Mouse (Mus musculus) midbrain, embryonic 15.5 days (tissue): ENCODE measurements around the gene Sycp3. TPM values are rescaled to one million over a fixed set of nuclear protein-coding genes. Genes with fewer than 3 reads are reported as not detected.
A peak's percentile ranks its signal among the peaks of the same experiment; 100 is the strongest.
"Not testable (repeated sequence)": the region's sequence is repeated elsewhere in the genome, so short reads cannot be mapped to it uniquely, and the experiment has no call there.

Experiments used
- ATAC-seq: fragments of 200-750 bp; cut with Nextera tagmentation; replicated peaks from 2 replicates; pipeline ENCODE4 v1.8.0; 2017; ENCODE audit warnings: moderate TSS enrichment
- H3K27ac ChIP-seq: fragments of 300-500 bp; sonication (generic); 2 replicates; pipeline ENCODE4 v1.5.1; 2015; ENCODE audit warnings: mild to moderate bottlenecking, inconsistent platforms
- H3K27me3 ChIP-seq: fragments of 300-500 bp; sonication (generic); replicated peaks from 2 replicates; pipeline ENCODE4 v1.6.1; 2015; ENCODE audit warnings: inconsistent platforms
- H3K36me3 ChIP-seq: fragments of 300-500 bp; sonication (generic); replicated peaks from 2 replicates; pipeline ENCODE4 v1.6.1; 2015; ENCODE audit warnings: inconsistent platforms
- H3K4me1 ChIP-seq: fragments of 300-500 bp; sonication (generic); 2 replicates; pipeline ENCODE4 v1.6.1; 2015; ENCODE audit warnings: inconsistent platforms
- H3K4me2 ChIP-seq: fragments of 300-500 bp; sonication (generic); 2 replicates; pipeline ENCODE4 v1.6.1; 2015; ENCODE audit warnings: inconsistent platforms, mild to moderate bottlenecking, moderate library complexity
- H3K4me3 ChIP-seq: fragments of 300-500 bp; sonication (generic); 2 replicates; pipeline ENCODE4 v1.5.1; 2015; ENCODE audit warnings: mild to moderate bottlenecking, inconsistent platforms
- H3K9ac ChIP-seq: fragments of 300-500 bp; sonication (generic); 2 replicates; pipeline ENCODE4 v1.6.1; 2015; ENCODE audit warnings: mild to moderate bottlenecking, inconsistent platforms
- H3K9me3 ChIP-seq: fragments of 300-500 bp; sonication (generic); 2 replicates; pipeline ENCODE4 v1.6.1; 2016; ENCODE audit warnings: inconsistent platforms
- WGBS: fragments of 180-500 bp; shearing (Covaris S2); methylation state at CpG from one replicate; pipeline ENCODE4 v1.1.7; 2015; ENCODE audit warnings: mixed read lengths; 5-methylcytosine and 5-hydroxymethylcytosine counted together
- polyA plus RNA-seq: library from polyadenylated mRNA; unstranded; fragments of >200 nt; fragmentation: Nextera tagmentation; extraction: Ambion mirVana; gene quantifications from 2 replicates; pipeline ENCODE4 v1.2.1, GENCODE M21; 2015

Gene Sycp3
- polyA plus RNA-seq, 1 experiment from 2014 or later, result 0.75 TPM

DNA sequence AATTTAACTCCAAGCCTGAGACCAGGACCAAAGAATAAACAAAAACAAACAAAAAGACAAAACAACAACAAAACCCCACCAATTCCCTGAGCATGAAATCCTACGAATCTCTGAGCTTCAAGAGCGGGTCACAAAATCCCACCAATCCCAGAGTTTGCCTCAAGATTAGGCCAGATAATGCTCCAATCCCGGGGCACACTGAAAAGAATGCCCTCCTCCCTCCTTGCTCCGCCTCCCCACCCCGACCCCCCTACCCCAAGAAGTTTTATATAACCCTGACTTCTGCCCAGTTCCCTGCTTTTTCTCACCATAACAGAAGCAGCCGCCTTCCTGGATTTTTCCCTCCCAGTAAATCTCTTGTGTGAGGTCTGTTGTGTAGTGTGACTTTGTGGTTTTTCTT lies 1.6 kb upstream of the Sycp3 start:
- no peak overlapping the region for H3K27ac ChIP-seq
- H3K4me1 ChIP-seq, result no peaks in the 10 kb centered on the region
- H3K36me3 ChIP-seq, result no peaks in the 10 kb centered on the region
- H3K27me3 ChIP-seq, result no peaks in the 10 kb centered on the region
- no peaks in the 10 kb centered on the region for H3K9me3 ChIP-seq
- 37% methylated on average over 6 of the region's 6 CpGs for WGBS
- no peak overlapping the region for H3K9ac ChIP-seq
- H3K4me3 ChIP-seq, result no peak overlapping the region
- no peak overlapping the region for H3K4me2 ChIP-seq
- no peak for ATAC-seq

- Histone ChIP-seq H3K36me3 (no peaks in the 10 kb centered on the region), H3K27me3 (no peaks in the 10 kb centered on the region), H3K9me3 (no peaks in the 10 kb centered on the region), H3K4me2 (no peak overlapping the region), H3K27ac (no peak overlapping the region), H3K4me1 (no peaks in the 10 kb centered on the region), H3K4me3 (no peak overlapping the region), H3K9ac (no peak overlapping the region)
- 69% methylated on average over 18 of the region's 18 CpGs for WGBS
- no peak for ATAC-seq
These were observed 902 bp downstream of the Sycp3 start for GRCm38 (mm10) chr10:88460122-88460820.

DNA sequence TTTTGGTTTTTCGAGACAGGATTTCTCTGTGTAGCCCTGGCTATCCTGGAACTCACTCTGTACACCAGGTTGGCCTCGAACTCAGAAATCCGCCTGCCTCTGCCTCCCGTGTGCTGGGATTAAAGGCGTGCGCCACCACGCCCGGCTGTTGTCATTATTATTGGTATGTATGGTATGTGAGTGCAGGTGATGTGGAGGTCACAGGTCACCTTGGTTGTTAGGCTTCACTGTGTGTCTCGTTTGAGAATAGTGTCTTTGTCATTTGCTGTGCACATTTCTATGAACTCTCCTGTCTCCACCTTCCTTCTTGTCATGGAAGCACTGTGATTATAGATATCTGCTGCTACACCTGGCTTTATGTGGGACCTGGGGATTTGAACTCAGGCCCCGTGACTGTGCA lies 23.5 kb downstream of the Sycp3 start:
- not testable (repeated sequence) for H3K4me3 ChIP-seq, H3K9me3 ChIP-seq, H3K36me3 ChIP-seq, ATAC-seq, H3K9ac ChIP-seq, H3K27ac ChIP-seq, H3K4me1 ChIP-seq, H3K4me2 ChIP-seq, H3K27me3 ChIP-seq
- WGBS, result 91% methylated on average over 10 of the region's 10 CpGs

DNA sequence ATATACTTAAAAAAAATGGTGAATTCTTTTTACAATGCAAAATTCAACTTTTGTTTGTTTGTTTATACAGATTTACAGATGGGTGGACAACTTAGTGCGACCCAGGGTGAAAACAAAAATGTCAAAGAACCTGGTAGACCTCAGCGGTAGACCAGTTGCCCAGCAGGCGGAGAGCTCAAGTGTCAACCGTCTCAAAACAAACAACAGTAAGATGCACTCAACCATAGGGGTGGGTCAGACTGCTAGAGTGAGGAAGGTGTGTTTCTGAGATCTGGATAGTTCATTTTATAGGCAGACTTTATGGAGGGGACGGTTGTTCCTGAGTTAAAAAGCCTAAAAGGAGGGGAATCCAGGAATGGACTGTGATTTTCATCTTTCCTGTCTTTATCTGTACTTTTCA lies 29.3 kb downstream of the Sycp3 start:
- WGBS, result 91% methylated on average over 5 of the region's 5 CpGs
- no peak overlapping the region for H3K4me2 ChIP-seq
- no peak overlapping the region for H3K4me3 ChIP-seq
- H3K9me3 ChIP-seq, result no peaks in the 10 kb centered on the region
- no peaks in the 10 kb centered on the region for H3K27me3 ChIP-seq
- ATAC-seq, result no peak
- no peak overlapping the region for H3K9ac ChIP-seq
- H3K27ac ChIP-seq, result no peak overlapping the region
- H3K4me1 ChIP-seq, result no peaks in the 10 kb centered on the region
- 0 out of 2 replicates have a peak, but pooled peaks cover 3% of the 10 kb centered on the region for H3K36me3 ChIP-seq

GRCm38 (mm10) chr10:88491632-88492031 lies 32.3 kb downstream of the Sycp3 start:
- H3K4me1 ChIP-seq, result no peaks in the 10 kb centered on the region
- WGBS, result 58% methylated on average over 7 of the region's 7 CpGs
- H3K4me3 ChIP-seq, result no peak overlapping the region
- H3K27ac ChIP-seq, result no peak overlapping the region
- no peaks in the 10 kb centered on the region for H3K36me3 ChIP-seq
- H3K9me3 ChIP-seq, result no peaks in the 10 kb centered on the region
- no peak for ATAC-seq
- H3K9ac ChIP-seq, result no peak overlapping the region
- no peaks in the 10 kb centered on the region for H3K27me3 ChIP-seq
- no peak overlapping the region for H3K4me2 ChIP-seq

- H3K4me1 ChIP-seq, result no peaks in the 10 kb centered on the region
- no peak overlapping the region for H3K4me2 ChIP-seq
- no peak overlapping the region for H3K4me3 ChIP-seq
- H3K36me3 ChIP-seq, result no peaks in the 10 kb centered on the region
- H3K9me3 ChIP-seq, result no peaks in the 10 kb centered on the region
- H3K27me3 ChIP-seq, result no peaks in the 10 kb centered on the region
- no peak for ATAC-seq
- H3K9ac ChIP-seq, result no peak overlapping the region
- 56% methylated on average over 8 of the region's 8 CpGs for WGBS
- no peak overlapping the region for H3K27ac ChIP-seq
These were observed 33.3 kb downstream of the Sycp3 start for GRCm38 (mm10) chr10:88492658-88493057.

GRCm38 (mm10) chr10:88494959-88495587 lies 35.7 kb downstream of the Sycp3 start:
- no peaks in the 10 kb centered on the region for H3K9me3 ChIP-seq
- H3K9ac ChIP-seq, result no peak overlapping the region
- H3K36me3 ChIP-seq, result no peaks in the 10 kb centered on the region
- no peak overlapping the region for H3K4me3 ChIP-seq
- H3K27ac ChIP-seq, result no peak overlapping the region
- no peaks in the 10 kb centered on the region for H3K4me1 ChIP-seq
- WGBS, result 84% methylated on average over 4 of the region's 4 CpGs
- ATAC-seq, result no peak
- H3K4me2 ChIP-seq, result no peak overlapping the region
- H3K27me3 ChIP-seq, result no peaks in the 10 kb centered on the region

GRCm38 (mm10) chr10:88496864-88497564 lies 37.6 kb downstream of the Sycp3 start:
- Histone ChIP-seq H3K27ac (no peak overlapping the region), H3K27me3 (no peaks in the 10 kb centered on the region), H3K36me3 (no peaks in the 10 kb centered on the region), H3K4me1 (peaks cover 5% of the 10 kb centered on the region), H3K9me3 (no peaks in the 10 kb centered on the region), H3K9ac (no peak overlapping the region), H3K4me3 (no peak overlapping the region), H3K4me2 (no peak overlapping the region)
- 78% methylated on average over 11 of the region's 11 CpGs for WGBS
- ATAC-seq, result no peak

DNA sequence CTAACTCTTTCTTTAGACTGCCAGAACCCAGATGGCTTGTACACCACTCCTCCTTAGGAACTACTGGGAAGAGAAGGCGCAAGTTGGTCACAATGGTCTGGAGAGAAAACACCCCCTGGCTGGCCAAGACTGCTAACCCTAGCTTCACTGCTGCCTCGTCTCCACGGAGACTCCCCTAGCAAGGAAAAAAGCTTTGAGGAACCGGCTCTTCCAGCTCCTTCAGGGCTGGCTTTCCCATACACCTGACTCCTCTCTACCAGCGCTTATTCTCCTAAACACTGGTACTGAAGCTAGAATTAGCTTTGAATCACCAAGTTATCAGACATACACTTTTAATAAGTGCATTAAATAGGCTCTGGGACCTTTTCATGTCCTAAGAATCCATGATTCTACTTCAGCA lies 40.6 kb downstream of the Sycp3 start:
- ATAC-seq, result no peak
- Histone ChIP-seq H3K4me1 (peaks cover 22% of the 10 kb centered on the region), H3K9me3 (no peaks in the 10 kb centered on the region), H3K4me3 (no peak overlapping the region), H3K9ac (no peak overlapping the region), H3K4me2 (no peak overlapping the region), H3K27ac (no peak overlapping the region), H3K27me3 (no peaks in the 10 kb centered on the region), H3K36me3 (no peaks in the 10 kb centered on the region)
- 74% methylated on average over 5 of the region's 5 CpGs for WGBS

DNA sequence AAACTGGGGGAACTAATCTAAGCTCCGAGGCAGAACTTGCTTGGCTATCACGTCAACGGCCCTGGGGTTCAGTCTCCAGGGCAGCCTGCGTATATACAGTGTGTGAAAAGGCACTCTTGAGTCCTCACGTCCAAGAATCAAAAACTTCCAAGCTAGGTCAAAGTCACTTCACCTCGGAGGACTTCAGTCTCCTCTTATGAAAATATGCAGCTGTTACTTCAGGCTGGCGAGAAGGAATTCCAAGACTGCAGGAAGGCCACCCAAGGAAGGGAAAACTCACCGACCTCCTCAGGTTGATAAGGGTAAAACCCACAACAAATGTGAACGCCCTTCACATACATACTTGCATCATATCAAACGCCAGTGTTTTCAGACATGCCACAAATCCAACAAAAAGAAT lies 42.0 kb downstream of the Sycp3 start:
- Histone ChIP-seq H3K4me2 (no peak overlapping the region), H3K27ac (no peak overlapping the region), H3K36me3 (no peaks in the 10 kb centered on the region), H3K4me1 (peaks cover 22% of the 10 kb centered on the region), H3K27me3 (no peaks in the 10 kb centered on the region), H3K9ac (no peak overlapping the region), H3K9me3 (no peaks in the 10 kb centered on the region), H3K4me3 (no peak overlapping the region)
- WGBS, result 85% methylated on average over 10 of the region's 10 CpGs
- ATAC-seq, result no peak

GRCm38 (mm10) chr10:88501886-88502765 lies 42.8 kb downstream of the Sycp3 start:
- Histone ChIP-seq H3K9ac (no peak overlapping the region), H3K36me3 (no peaks in the 10 kb centered on the region), H3K9me3 (no peaks in the 10 kb centered on the region), H3K27me3 (no peaks in the 10 kb centered on the region), H3K4me2 (peak overlapping the region; percentile 69), H3K27ac (no peak overlapping the region), H3K4me1 (peaks cover 22% of the 10 kb centered on the region), H3K4me3 (peak overlapping the region; percentile 75; the same call in 1 of the 2 replicates)
- no peak for ATAC-seq
- WGBS, result 45% methylated on average over 13 of the region's 13 CpGs

- no peak; the same call in 1 of the 2 replicates for ATAC-seq
- H3K27ac ChIP-seq, result peak overlapping the region; percentile 86
- WGBS, result 47% methylated on average over 4 of the region's 4 CpGs
- H3K4me2 ChIP-seq, result peak overlapping the region; percentile 69
- H3K27me3 ChIP-seq, result no peaks in the 10 kb centered on the region
- H3K9me3 ChIP-seq, result no peaks in the 10 kb centered on the region
- H3K4me1 ChIP-seq, result peaks cover 22% of the 10 kb centered on the region
- H3K36me3 ChIP-seq, result no peaks in the 10 kb centered on the region
- H3K4me3 ChIP-seq, result peak overlapping the region; percentile 75
- H3K9ac ChIP-seq, result peak overlapping the region; percentile 91
These were observed 43.5 kb downstream of the Sycp3 start for GRCm38 (mm10) chr10:88502919-88503318.
